Mouse (Mus musculus): ENCODE measurements around the gene Rundc1. TPM values are rescaled to one million over a fixed set of nuclear protein-coding genes. Genes with fewer than 3 reads are reported as not detected.
"Not testable (repeated sequence)": the region's sequence is repeated elsewhere in the genome, so short reads cannot be mapped to it uniquely, and the experiment has no call there.

The Rundc1 gene
- total RNA-seq, 2 experiments from 2014 or later = 8.6 to 9.5 TPM

GRCm38 (mm10) chr11:101442127-101442693 is 17.3 kb downstream of the Rundc1 start, which contains the start of gene Rpl27:
Gene Rpl27, plus strand, starts transcription at chr11:101442298.
- peak; percentile 87 to 94 for DNase-seq (ENCODE audit: low spot score in 2 of 2)

DNA sequence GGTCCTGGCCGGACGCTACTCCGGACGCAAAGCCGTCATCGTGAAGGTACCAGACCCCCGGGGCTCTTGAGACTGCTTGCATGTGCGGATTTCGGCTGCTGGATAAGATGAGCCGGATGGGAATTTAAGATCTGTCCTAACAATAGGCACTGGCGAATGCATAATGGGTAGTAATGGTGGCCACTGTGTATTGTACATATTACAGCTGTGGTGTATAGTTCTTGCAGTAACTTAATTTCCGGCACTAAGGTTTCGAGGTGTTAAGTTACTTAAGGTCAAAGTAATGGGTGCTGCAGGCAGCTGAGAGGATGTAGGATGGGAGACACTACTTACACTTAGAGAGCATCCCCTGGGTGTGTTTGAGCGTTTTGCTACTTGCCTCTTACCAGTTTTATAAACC is 17.9 kb downstream of the Rundc1 start:
- DNase-seq (ENCODE audit: low spot score in 2 of 2) = no peak

DNA sequence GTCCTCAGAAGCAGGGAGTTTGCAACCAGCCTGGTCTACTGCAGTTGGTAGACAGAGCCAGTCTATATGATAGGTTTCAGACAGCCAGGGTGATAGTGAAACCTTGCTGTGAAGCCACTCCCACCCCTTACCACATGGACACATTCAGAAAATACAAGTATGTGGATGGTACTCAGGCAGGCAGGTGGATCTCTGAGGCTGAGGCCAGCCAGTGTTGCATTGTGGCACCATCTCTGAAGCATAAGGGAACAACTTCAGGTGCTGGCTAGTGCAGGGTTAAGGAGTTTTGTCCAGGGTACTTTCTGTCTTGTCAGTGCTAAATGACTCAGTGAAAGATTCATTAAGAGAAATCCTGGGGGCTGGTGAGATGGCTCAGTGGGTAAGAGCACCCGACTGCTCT is 21.4 kb downstream of the Rundc1 start:
- DNase-seq (ENCODE audit: low spot score in 2 of 2) = no peak

DNA sequence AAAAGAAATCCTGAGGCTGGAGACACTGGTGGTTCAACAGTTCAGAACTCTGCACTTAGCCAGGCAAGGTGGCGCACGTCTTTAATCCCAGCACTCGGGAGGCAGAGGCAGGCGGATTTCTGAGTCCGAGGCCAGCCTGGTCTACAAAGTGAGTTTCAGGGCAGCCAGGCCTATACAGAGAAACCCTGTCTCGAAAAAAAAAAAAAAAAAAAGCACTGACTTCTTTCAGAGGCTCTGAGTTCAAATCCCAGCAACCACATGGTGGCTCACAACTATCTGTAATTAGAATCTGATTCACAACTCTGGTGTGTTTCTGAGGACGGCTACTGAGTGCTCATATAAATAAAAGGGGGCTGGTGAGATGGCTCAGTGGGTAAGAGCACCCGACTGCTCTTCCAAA is 22.0 kb downstream of the Rundc1 start:
- not testable (repeated sequence) for DNase-seq (ENCODE audit: low spot score in 2 of 2)

GRCm38 (mm10) chr11:101447786-101448185 is 22.9 kb downstream of the Rundc1 start:
- no peak for DNase-seq (ENCODE audit: low spot score in 2 of 2)

- peak in 1 of 2 experiments; percentile 75 for DNase-seq (ENCODE audit: low spot score in 2 of 2)
These were observed 23.4 kb downstream of the Rundc1 start, which contains the start of gene Ifi35 for GRCm38 (mm10) chr11:101448274-101448746. Gene Ifi35, plus strand, starts transcription at chr11:101448407.

DNA sequence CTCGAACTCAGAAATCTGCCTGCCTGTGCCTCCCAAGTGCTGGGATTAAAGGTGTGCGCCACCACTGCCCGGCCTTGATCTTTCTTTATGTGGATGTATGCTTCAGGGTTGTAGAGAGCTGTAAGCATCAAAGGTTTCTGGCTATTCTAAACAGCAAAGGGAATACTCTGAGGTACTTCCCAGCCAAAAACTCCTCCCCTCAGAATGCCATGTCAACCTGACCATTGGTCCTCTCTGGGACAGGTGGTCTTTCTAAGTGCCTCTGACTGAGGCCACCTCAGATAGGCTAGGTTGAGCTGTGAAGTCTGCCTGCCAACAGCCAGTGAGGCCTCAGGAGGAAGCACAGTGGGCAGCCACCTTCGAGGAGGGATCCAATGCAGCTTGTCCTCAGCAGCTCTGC is 24.0 kb downstream of the Rundc1 start:
- DNase-seq (ENCODE audit: low spot score in 2 of 2) = no peak

DNA sequence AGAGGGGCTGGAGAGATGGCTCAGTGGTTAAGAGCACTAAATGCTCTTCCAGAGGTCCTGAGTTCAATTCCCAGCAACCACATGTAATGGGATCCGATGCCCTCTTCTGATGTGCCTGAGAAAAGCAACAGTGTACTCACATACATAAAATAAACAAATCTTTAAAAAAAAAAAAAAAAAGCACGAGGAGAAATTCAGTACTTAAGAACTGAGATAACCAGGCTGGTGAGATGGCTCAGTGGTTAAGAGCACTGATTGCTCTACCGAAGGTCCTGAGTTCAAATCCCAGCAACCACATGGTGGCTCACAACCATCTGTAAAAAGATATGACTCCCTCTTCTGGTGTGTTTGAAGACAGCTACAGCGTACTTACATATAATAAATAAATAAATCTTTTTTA is 24.7 kb downstream of the Rundc1 start:
- DNase-seq (ENCODE audit: low spot score in 2 of 2) = not testable (repeated sequence)

DNA sequence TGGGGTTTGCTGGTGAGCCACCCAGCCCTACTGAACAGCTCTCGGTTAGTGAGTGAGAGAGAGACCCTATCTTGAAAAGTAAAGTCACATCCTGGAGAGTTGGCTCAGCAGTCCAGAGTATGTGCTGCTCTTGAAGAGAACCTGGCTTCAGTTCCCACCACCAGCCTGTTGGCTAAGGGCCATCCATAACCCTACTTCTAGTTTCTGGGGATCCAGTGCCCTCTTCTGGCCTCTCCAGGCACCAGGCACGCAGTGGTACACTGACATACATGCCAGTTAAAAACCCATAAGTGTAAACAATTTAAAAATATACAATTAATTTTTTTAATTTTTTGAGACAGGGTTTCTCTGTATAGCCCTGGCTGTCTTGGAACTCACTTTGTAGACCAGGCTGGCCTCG is 25.5 kb downstream of the Rundc1 start:
- DNase-seq (ENCODE audit: low spot score in 2 of 2) = no peak

GRCm38 (mm10) chr11:101451536-101451935 is 26.7 kb downstream of the Rundc1 start:
- no peak for DNase-seq (ENCODE audit: low spot score in 2 of 2)

- DNase-seq (ENCODE audit: low spot score in 2 of 2) = no peak
These were observed 27.3 kb downstream of the Rundc1 start for GRCm38 (mm10) chr11:101452093-101452774.

DNA sequence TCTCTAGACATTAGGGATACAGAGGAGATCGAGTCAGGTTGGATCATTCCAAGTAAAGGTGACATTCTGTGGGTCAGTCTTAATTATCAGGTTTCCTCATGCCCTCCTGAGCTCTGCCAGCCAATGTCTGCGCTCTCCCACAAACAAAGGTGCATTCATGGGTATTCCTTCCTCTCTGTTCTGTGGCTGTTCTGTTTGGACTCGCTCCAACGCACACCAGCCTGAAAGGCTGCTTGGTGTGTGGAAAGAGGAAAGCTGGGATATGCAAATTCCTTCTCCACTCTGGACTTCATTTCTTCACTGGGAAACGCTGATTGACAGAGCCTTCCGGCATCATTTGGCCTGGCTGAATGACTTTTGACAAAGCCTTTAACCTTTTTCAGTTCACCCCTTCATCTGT is 29.8 kb downstream of the Rundc1 start:
- DNase-seq (ENCODE audit: low spot score in 2 of 2) = no peak

DNA sequence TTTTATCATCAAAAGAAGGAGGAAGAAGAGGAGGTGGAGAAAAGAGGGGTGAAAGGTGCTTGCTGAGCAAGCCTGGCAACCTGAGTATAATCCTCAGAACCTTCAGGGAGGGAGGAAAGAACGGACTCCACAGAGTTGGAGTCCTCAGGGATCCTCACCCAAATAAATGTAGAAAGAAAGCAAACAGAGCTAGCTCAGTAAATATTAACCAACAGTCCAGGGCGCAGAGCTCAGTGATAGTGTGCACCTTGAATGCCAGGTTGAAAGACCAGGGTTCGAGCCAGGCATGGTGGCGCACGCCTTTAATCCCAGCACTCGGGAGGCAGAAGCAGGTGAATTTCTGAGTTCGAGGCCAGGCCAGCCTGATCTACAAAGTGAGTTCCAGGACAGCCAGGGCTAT is 30.7 kb downstream of the Rundc1 start:
- no peak for DNase-seq (ENCODE audit: low spot score in 2 of 2)

DNA sequence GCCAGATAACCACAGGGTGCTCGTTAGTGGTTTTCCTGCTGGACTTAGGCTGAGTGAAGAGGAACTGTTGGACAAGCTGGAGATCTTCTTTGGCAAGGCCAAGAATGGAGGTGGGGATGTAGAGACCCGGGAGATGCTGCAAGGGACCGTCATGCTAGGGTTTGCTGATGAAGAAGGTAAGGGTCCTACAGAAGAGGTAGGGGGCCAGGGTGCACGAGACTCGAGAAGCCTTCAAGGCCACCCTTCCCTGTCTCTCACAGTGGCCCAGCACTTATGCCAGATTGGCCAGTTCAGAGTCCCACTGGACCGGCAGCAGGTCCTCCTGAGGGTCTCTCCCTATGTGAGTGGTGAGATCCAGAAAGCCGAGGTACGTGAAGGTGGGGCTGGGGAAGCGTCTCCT is 32.7 kb downstream of the Rundc1 start:
- DNase-seq (ENCODE audit: low spot score in 2 of 2) = no peak

- DNase-seq (ENCODE audit: low spot score in 2 of 2) = no peak
These were observed 33.3 kb downstream of the Rundc1 start for GRCm38 (mm10) chr11:101458217-101458616.

DNA sequence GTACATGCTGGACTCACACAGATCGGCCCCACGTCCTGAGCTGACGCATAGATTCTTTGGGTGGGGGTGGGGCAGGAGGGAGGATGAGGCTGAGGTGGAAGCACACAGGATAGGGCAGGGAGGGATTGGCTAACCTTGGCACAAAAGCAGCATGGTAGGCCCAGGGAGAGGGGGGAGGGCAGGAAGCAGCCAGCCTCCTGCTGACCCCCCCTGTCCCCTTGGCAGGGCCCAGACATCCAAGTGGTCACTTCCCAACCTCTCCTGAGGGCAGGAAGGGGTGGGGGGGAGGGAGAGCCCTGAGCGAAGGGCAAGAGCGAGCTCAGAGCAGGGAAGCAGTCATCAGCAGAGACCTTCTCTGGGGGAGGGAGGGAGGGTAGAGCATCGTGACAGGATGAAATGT is 34.8 kb downstream of the Rundc1 start:
- DNase-seq (ENCODE audit: low spot score in 2 of 2) = no peak

DNA sequence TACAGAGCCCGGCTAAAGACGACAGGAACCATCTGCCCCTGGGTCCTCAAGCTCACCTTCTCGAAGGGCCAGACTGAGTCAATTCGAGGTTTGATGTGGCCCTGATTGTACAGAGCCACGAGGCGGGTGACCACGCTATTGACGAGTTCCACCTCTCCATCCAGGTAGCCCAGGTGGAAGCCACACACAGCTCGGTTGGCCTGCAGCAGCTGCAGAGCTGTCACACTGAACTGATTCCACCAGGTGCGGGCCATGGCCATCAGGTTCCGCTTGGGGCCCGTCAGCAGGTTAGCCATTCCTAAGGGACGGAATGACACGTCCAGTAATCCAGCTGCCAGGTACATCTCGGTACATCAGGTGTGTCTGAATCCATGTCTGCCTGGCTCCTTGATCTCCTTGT is 35.4 kb downstream of the Rundc1 start:
- no peak for DNase-seq (ENCODE audit: low spot score in 2 of 2)

DNA sequence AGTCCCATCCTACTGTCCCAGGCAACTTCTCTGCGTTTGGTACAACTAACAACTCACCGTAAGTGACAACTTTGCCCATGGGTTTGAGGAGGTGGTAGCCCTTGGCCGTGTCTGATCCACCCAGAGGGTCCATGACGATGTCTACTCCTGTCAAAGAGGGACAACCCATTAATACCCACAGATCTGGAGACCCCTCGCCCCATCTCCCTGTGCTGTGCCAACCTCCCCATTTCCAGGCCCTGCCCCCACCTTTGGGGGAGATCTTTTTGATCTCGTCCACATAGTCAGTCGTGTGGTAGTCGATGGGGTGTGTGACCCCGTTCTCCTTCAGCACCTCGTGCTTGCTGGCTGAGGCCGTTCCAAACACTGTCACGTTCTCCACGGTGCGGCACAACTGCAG is 37.3 kb downstream of the Rundc1 start:
- DNase-seq (ENCODE audit: low spot score in 2 of 2) = no peak

GRCm38 (mm10) chr11:101462583-101463440 is 37.9 kb downstream of the Rundc1 start:
- DNase-seq (ENCODE audit: low spot score in 2 of 2) = no peak

DNA sequence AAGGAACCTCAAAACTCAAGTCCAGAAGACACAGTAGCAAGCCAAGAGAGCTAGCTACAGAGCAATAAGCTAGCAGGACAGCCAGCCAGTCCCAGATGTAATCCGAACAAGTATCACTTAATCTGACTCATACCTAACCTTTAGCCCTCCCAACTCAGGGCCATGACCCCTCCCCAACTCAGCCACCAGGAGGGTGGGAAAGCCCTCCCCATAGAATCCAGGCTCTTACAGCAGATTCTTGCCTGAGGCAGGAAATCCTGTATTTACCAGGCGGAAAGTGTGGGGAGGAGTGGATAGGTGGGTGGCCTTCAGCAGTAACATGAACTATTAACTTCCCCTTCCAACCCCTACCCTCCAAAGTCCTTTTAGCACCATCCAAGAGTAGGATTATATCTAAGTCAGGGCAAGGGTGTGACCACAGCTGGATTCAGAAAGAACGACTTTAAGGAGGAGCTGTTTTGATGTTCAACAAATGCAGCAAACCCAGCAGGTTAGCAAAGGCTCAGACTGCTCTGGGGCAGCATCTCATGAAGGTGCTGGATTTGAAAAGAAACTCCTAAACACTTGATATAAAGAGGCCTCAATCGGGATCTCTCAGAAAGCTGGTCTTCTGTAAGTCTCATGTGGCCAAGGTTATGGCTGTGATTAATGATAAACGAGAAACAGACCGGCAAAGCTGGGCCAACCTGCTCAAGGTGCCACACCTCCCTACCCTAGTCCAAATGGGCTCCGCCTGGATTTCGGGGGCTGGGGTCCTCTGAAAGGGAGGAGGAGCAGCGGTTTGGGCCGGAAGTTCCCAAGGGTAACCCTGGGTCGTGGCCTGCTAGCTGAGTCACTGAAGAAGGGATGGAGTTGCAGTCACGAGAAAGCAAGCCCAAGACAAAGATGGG is 39.6 kb downstream of the Rundc1 start, which contains the start of gene Rnd2:
Gene Rnd2 (plus strand): TSS at position 789 of the 890 bp plus-strand sequence.
- DNase-seq (ENCODE audit: low spot score in 2 of 2) = no peak

Data from gastrocnemius, postnatal 4 days (tissue).